Mouse (Mus musculus): ENCODE results near the gene Unc13a.

DNA sequence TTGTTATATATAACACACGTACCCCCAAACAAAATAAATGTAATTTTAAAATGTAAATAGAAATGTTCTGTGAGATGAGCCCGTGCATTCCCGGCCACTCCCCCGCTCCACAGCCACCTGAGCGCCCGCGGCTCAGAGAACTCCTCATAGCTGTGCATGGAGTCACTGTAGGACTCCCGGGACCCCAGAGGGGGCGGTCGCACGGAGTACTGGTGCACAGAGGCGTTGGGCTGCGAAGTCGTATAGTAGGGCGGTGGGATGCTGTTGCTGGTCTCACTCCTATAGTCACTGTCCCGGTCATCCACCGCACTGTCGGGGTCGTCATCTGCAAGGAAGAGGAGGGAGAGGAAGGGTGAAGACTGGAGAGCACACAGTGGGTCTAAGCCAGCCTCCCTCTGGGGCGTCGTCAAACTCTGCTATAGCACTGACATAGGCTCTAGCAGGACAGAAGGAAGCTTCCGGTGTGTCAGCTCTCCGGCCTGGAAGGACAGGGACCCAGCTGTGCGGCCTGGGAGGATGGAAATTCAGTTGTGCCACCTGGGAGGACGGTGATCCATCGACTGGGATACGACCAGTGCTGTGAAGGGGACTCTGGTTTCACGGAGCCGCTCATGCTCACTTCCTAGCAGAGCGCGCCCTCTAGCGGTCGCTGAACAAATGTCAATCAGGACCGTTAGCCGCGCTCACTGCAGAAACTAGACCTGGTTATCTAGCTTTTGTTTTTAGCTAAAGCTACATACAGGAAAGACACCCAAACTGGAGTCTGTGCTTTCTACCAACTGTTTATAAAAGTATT lies 11.0 kb downstream of the Unc13a start:
- no peak for TF ChIP-seq GATA1 (IDR thresholded peaks at IDR 0.05; ENCODE audit: low read length)
- TF ChIP-seq TAL1 (IDR thresholded peaks at IDR 0.05; ENCODE audit: low read length): no peak

Data from erythroblast, embryonic 14.5 days (primary cell).